ENCODE assay signal across 24 mouse cellular contexts in the genomic region with DNA sequence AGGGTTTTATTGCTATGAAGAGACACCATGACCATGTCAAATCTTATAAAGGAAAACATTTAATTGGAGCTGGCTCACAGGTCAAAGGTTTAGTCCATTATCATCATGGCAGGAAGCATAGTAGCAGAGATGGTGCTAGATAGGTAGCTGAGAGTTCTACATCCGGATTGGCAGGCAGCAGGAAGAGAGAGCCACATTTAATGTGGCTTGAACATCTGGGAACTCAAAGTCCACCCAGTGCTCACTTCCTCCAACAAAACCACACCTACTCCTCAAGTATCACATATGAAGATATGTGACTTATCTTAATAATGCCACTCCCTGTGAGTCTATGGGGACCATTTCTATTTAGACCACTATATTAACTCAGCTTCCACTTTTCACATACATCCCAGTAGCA.
DNase-seq lines count a peak whose midpoint lies in the region; ATAC-seq and TF ChIP-seq lines count a peak whose summit lies in the region.
"Had no signal": no experiment of that assay in that cellular context is flagged by ENCODE, and none has a peak within 500 bp of the region (broad histone marks: within the 10 kb centered on the region; RNA-seq: fewer than 3 reads in every experiment).

No protein-coding gene starts in this region.

- intact Hi-C loops in heart, postnatal 25 days (cut with DNase I), result no loop called here

- no peaks in the 10 kb centered on the region for H3K27me3 ChIP-seq in intestine, embryonic 15.5 days (replicated peaks)
- no peaks in the 10 kb centered on the region for H3K27me3 ChIP-seq in intestine, postnatal 0 days (replicated peaks; ENCODE audit: control insufficient read depth, insufficient read depth, low read length)
- H3K27me3 ChIP-seq: embryonic facial prominence, embryonic 13.5 days; embryonic facial prominence, embryonic 15.5 days; forebrain, embryonic 12.5 days had no signal

- no peaks in the 10 kb centered on the region for H3K9me3 ChIP-seq in intestine, embryonic 15.5 days
- no peaks in the 10 kb centered on the region for H3K9me3 ChIP-seq in intestine, postnatal 0 days (ENCODE audit: control insufficient read depth)
- H3K9me3 ChIP-seq: embryonic facial prominence, embryonic 13.5 days; embryonic facial prominence, embryonic 15.5 days; forebrain, embryonic 10.5 days; forebrain, embryonic 12.5 days had no signal

- no peak for TF ChIP-seq CTCF in intestine, postnatal 0 days (IDR thresholded peaks at IDR 0.05; ENCODE audit: low read depth)

- peak; percentile 86 for ATAC-seq in intestine, embryonic 15.5 days
- peak; percentile 90 for ATAC-seq in intestine, postnatal 0 days
- ATAC-seq: forebrain, embryonic 14.5 days; forebrain, embryonic 16.5 days had no signal

- no peak overlapping the region for H3K9ac ChIP-seq in intestine, embryonic 15.5 days
- no peak overlapping the region for H3K9ac ChIP-seq in intestine, postnatal 0 days (ENCODE audit: low read depth, low read length)
- H3K9ac ChIP-seq: embryonic facial prominence, embryonic 13.5 days; embryonic facial prominence, embryonic 15.5 days; forebrain, embryonic 12.5 days had no signal

- 61% methylated on average over 1 of the region's 1 CpGs for WGBS in intestine, embryonic 15.5 days
- WGBS in intestine, postnatal 0 days, result 38% methylated on average over 1 of the region's 1 CpGs

- H3K27ac ChIP-seq in intestine, embryonic 15.5 days, result no peak overlapping the region
- H3K27ac ChIP-seq in intestine, postnatal 0 days (ENCODE audit: low read depth, low read length), result no peak overlapping the region
- H3K27ac ChIP-seq: embryonic facial prominence, embryonic 13.5 days; embryonic facial prominence, embryonic 15.5 days; forebrain, embryonic 10.5 days; forebrain, embryonic 12.5 days had no signal

- H3K36me3 ChIP-seq in intestine, embryonic 15.5 days, result no peaks in the 10 kb centered on the region
- no peaks in the 10 kb centered on the region for H3K36me3 ChIP-seq in intestine, postnatal 0 days (ENCODE audit: control insufficient read depth, insufficient read depth)
- H3K36me3 ChIP-seq: embryonic facial prominence, embryonic 13.5 days; embryonic facial prominence, embryonic 15.5 days; forebrain, embryonic 10.5 days; forebrain, embryonic 12.5 days had no signal

- no peak overlapping the region for H3K4me2 ChIP-seq in intestine, embryonic 15.5 days (replicated peaks)
- H3K4me2 ChIP-seq in intestine, postnatal 0 days (replicated peaks; ENCODE audit: low read depth), result no peak overlapping the region
- H3K4me2 ChIP-seq: embryonic facial prominence, embryonic 13.5 days; embryonic facial prominence, embryonic 15.5 days; forebrain, embryonic 12.5 days had no signal

- DNase-seq in 416B (ENCODE audit: low read depth) (peak; percentile 16), MEL-GATA-1-ER (ENCODE audit: extremely low read depth, low read depth) (peak; percentile 2)
- no peak for DNase-seq in layer of hippocampus, adult 9-11 months
- DNase-seq in heart, postnatal 25 days (ENCODE audit: low spot score), result no peak
- DNase-seq in frontal cortex, postnatal 10 days (ENCODE audit: low spot score in 2 of 2), result no peak
- DNase-seq: adrenal gland, adult 2 months; adrenal gland, postnatal 10 days; adrenal gland, postnatal 25 days; cerebellum, adult 11 months; cerebellum, adult 18-20 months; cerebellum, adult 8-10 months; cerebellum, adult 9-11 months; cerebellum, postnatal 14 days; cerebellum, postnatal 36 days; embryo, embryonic 11 days had no signal

- H3K4me3 ChIP-seq in intestine, embryonic 15.5 days (replicated peaks), result no peak overlapping the region
- no peak overlapping the region for H3K4me3 ChIP-seq in intestine, postnatal 0 days (ENCODE audit: low read depth, low read length)
- H3K4me3 ChIP-seq: embryonic facial prominence, embryonic 13.5 days; embryonic facial prominence, embryonic 15.5 days; erythroblast, embryonic 14.5 days; forebrain, embryonic 10.5 days; forebrain, embryonic 12.5 days had no signal

- H3K4me1 ChIP-seq in intestine, embryonic 15.5 days (replicated peaks), result no peaks in the 10 kb centered on the region
- H3K4me1 ChIP-seq in intestine, postnatal 0 days (replicated peaks; ENCODE audit: control insufficient read depth, insufficient read depth, low read length), result no peaks in the 10 kb centered on the region
- H3K4me1 ChIP-seq: embryonic facial prominence, embryonic 13.5 days; embryonic facial prominence, embryonic 15.5 days; forebrain, embryonic 10.5 days had no signal

Comparison
In these comparisons a context has a peak if more than half of its experiments do, and no peak if none do; other contexts are left out.
1. DNase-seq: peak in 416B (single experiment) and MEL-GATA-1-ER (single experiment); none in layer of hippocampus, adult 9-11 months (single experiment), heart, postnatal 25 days (single experiment) and frontal cortex, postnatal 10 days (0 of 2).